In genomic region chr5:107371335-107371734, GRCm38 (mm10) we compare ENCODE assay signal across 21 mouse cellular contexts. TPM values are rescaled to one million over a fixed set of nuclear protein-coding genes. Genes with fewer than 3 reads are reported as not detected.
A peak's percentile ranks its signal among the peaks of the same experiment; 100 is the strongest.
DNase-seq lines count a peak whose midpoint lies in the region; TF ChIP-seq lines count a peak whose summit lies in the region.
"Had no signal": no experiment of that assay in that cellular context is flagged by ENCODE, and none has a peak within 500 bp of the region (broad histone marks: within the 10 kb centered on the region; RNA-seq: fewer than 3 reads in every experiment).

No protein-coding gene starts in this region.

- 92% methylated on average over 5 of the region's 5 CpGs for WGBS in kidney, adult 2 months

- no peaks in the 10 kb centered on the region for H3K9me3 ChIP-seq in CH12.LX (replicated peaks; ENCODE audit: low read length)
- H3K9me3 ChIP-seq: G1E had no signal

- H3K27ac ChIP-seq in CH12.LX (ENCODE audit: insufficient read depth, low read depth) = no peak overlapping the region
- no peak overlapping the region for H3K27ac ChIP-seq in kidney, adult 2 months (ENCODE audit: insufficient read depth, low read depth, low read length)

- H3K27me3 ChIP-seq in CH12.LX (replicated peaks) = no peaks in the 10 kb centered on the region
- H3K27me3 ChIP-seq in splenic B cell, adult 2 months (ENCODE audit: control insufficient read depth, insufficient read depth, low read length, poor library complexity, severe bottlenecking) = no peaks in the 10 kb centered on the region
- no peaks in the 10 kb centered on the region for H3K27me3 ChIP-seq in kidney, adult 2 months (replicated peaks; ENCODE audit: control insufficient read depth, insufficient read depth, low read length)
- H3K27me3 ChIP-seq: Patski had no signal

- DNase-seq in A20 (ENCODE audit: low read depth, low spot score) (peak; percentile 81), CH12.LX (ENCODE audit: extremely low read depth) (peak; percentile 38)
- peak; percentile 14 for DNase-seq in splenic B cell, adult 2 months (ENCODE audit: low read depth, low spot score)
- no peak for DNase-seq in kidney, adult 2 months
- DNase-seq in layer of hippocampus, postnatal 36 days = no peak
- no peak for DNase-seq in spleen, postnatal 10 days (ENCODE audit: low spot score in 2 of 2)
- DNase-seq: adrenal gland, adult 2 months; adrenal gland, adult 8-10 months; adrenal gland, postnatal 10 days; adrenal gland, postnatal 14 days; adrenal gland, postnatal 25 days; adrenal gland, postnatal 36 days; B cell, adult 2 months; cerebellum, adult 11 months; cerebellum, adult 11-12 months; cerebellum, adult 18-20 months; cerebellum, adult 2 months; cerebellum, adult 8-10 months had no signal

- dilution Hi-C loops in CH12.LX (cut with MboI; ENCODE audit: extremely low pct_ligation_motif_present, extremely low pct_unique_long_range_greater_than_20kb, low sequenced_read_pairs) = no loop called here

- H3K79me2 ChIP-seq in CH12.LX (replicated peaks; ENCODE audit: control insufficient read depth, extremely low read depth, insufficient read depth, poor library complexity, severe bottlenecking) = no peaks in the 10 kb centered on the region

- no peak overlapping the region for H3K9ac ChIP-seq in CH12.LX (ENCODE audit: insufficient read depth, low read depth)

- H3K4me3 ChIP-seq in CH12.LX (replicated peaks in 1 of 3; ENCODE audit: low read depth in 2 of 3, low read length in 2 of 3, poor library complexity in 1 of 3) = no peak overlapping the region
- no peak overlapping the region for H3K4me3 ChIP-seq in kidney, adult 2 months (ENCODE audit: insufficient read depth, low read depth, low read length)

- TF ChIP-seq CTCF in CH12.LX (conservative IDR thresholded peaks at IDR 0.05 in 1 of 2, IDR thresholded peaks at IDR 0.05 in 1 of 2; ENCODE audit: low read depth in 2 of 2, low read length in 2 of 2) = no peak
- TF ChIP-seq CTCF in kidney, adult 2 months (conservative IDR thresholded peaks at IDR 0.05; ENCODE audit: insufficient read depth, insufficient read length, low read depth, low read length) = no peak

- TF ChIP-seq EP300 in CH12.LX (IDR thresholded peaks at IDR 0.05; ENCODE audit: low read length) = peak; percentile 79

- in situ Hi-C loops in CH12.LX (cut with MboI; ENCODE audit: low pct_ligation_motif_present, low pct_unique_long_range_greater_than_20kb, low sequenced_read_pairs) = no loop called here

- TF ChIP-seq POLR2A in CH12.LX (IDR thresholded peaks at IDR 0.05; ENCODE audit: low read depth, low read length) = no peak
- TF ChIP-seq POLR2A in kidney, adult 2 months (IDR thresholded peaks at IDR 0.05; ENCODE audit: low read depth, low read length) = no peak

- peaks cover 0 to 1% of the 10 kb centered on the region in 2 experiments for H3K36me3 ChIP-seq in CH12.LX (replicated peaks in 1 of 2; ENCODE audit: control insufficient read depth in 1 of 2, insufficient read depth in 1 of 2, low read length in 1 of 2)
- H3K36me3 ChIP-seq in splenic B cell, adult 2 months (ENCODE audit: control insufficient read depth, insufficient read depth, low read length, poor library complexity, severe bottlenecking) = no peaks in the 10 kb centered on the region; the same call in 1 of the 2 replicates
- no peaks in the 10 kb centered on the region for H3K36me3 ChIP-seq in kidney, adult 2 months (ENCODE audit: control insufficient read depth, insufficient read depth, low read length)
- H3K36me3 ChIP-seq: G1E had no signal

- H3K4me1 ChIP-seq in CH12.LX (ENCODE audit: control insufficient read depth in 1 of 2, insufficient read depth in 2 of 2) = peaks cover 17 to 53% of the 10 kb centered on the region in 2 experiments
- peaks cover 2% of the 10 kb centered on the region; the same call in 1 of the 2 replicates for H3K4me1 ChIP-seq in kidney, adult 2 months (ENCODE audit: control insufficient read depth, insufficient read depth, low read length)

- H3K4me2 ChIP-seq in CH12.LX (ENCODE audit: insufficient read depth, low read depth, poor library complexity, severe bottlenecking) = no peak overlapping the region

- no peak for TF ChIP-seq RAD21 in CH12.LX (IDR thresholded peaks at IDR 0.05; ENCODE audit: low read depth, low read length)

TF ChIP-seq in CH12.LX, 34 proteins besides CTCF, POLR2A, EP300 and RAD21:
- TF ChIP-seq MAZ (IDR thresholded peaks at IDR 0.05; ENCODE audit: low read depth, low read length) = no peak
- no peak for TF ChIP-seq RCOR1 (conservative IDR thresholded peaks at IDR 0.05; ENCODE audit: low read depth, low read length)
- TF ChIP-seq POLR2AphosphoS2 (IDR thresholded peaks at IDR 0.05; ENCODE audit: low read depth, low read length) = no peak
- TF ChIP-seq BHLHE40 (IDR thresholded peaks at IDR 0.05; ENCODE audit: low read depth, low read length) = no peak
- no peak for TF ChIP-seq CHD1 (IDR thresholded peaks at IDR 0.05; ENCODE audit: low read depth, low read length)
- TF ChIP-seq IRF4 (IDR thresholded peaks at IDR 0.05; ENCODE audit: low read depth, low read length) = peak; percentile 53; the same call in 1 of the 2 replicates
- no peak for TF ChIP-seq ETS1 (conservative IDR thresholded peaks at IDR 0.05; ENCODE audit: low read depth, low read length)
- TF ChIP-seq TCF12 (IDR thresholded peaks at IDR 0.05; ENCODE audit: low read depth, low read length) = peak; percentile 35; the same call in 1 of the 2 replicates
- no peak for TF ChIP-seq ZNF384 (IDR thresholded peaks at IDR 0.05; ENCODE audit: low read depth, low read length)
- TF ChIP-seq TBP (conservative IDR thresholded peaks at IDR 0.05; ENCODE audit: low read depth, low read length) = no peak

RNA-seq across cellular contexts. Expression of gene Ephx4, which starts 31.2 kb away (rescaled TPM):
- total RNA-seq in CH12.LX (2012; rRNA removed) (0.71 and 0.81 TPM in 2 replicates), CH12.LX (2014; rRNA removed) (not detected in 2 replicates)
- polyA plus RNA-seq in CH12.LX (2012; ENCODE audit: insufficient read length, low read depth) = not detected in 2 replicates
- polyA plus RNA-seq in kidney, adult 2 months (2012; rRNA removed) = 0.18 and 0.22 TPM in 2 replicates
- 10 to 100 TPM; 56.5 to 61.7 TPM for total RNA-seq in layer of hippocampus, postnatal 36 days (2021)
- total RNA-seq: G1E had no signal
- polyA plus RNA-seq: C2C12, G1E had no signal

RNA-seq across cellular contexts. Expression of gene Brdt, which starts 40.4 kb away (rescaled TPM):
- total RNA-seq in CH12.LX (2012; rRNA removed) (0.71 and 0.98 TPM in 2 replicates), CH12.LX (2014; rRNA removed) (0.45 and 0.59 TPM in 2 replicates)
- polyA plus RNA-seq in CH12.LX (2012; ENCODE audit: insufficient read length, low read depth) = 0.56 and 1.0 TPM in 2 replicates
- 0.72 and 0.75 TPM in 2 replicates for polyA plus RNA-seq in kidney, adult 2 months (2012; rRNA removed)
- 10 to 100 TPM; 17.6 to 18.5 TPM for total RNA-seq in layer of hippocampus, postnatal 36 days (2021)
- polyA plus RNA-seq: G1E had no signal

Comparison
In these comparisons a context has a peak if more than half of its experiments do, and no peak if none do; other contexts are left out.
1. DNase-seq: peak in A20 (single experiment), CH12.LX (single experiment) and splenic B cell, adult 2 months (single experiment); none in kidney, adult 2 months (single experiment), layer of hippocampus, postnatal 36 days (0 of 2) and spleen, postnatal 10 days (0 of 2).
2. RNA of gene Ephx4, which starts 31.2 kb away (total RNA-seq): 56.5 to 61.7 TPM in layer of hippocampus, postnatal 36 days; 0.71 to 0.81 TPM in CH12.LX; every median in the first group is over 10 times any median in the second.
3. RNA of gene Brdt, which starts 40.4 kb away (total RNA-seq): 17.6 to 18.5 TPM in layer of hippocampus, postnatal 36 days; 0.45 to 0.98 TPM in CH12.LX; every median in the first group is over 4 times any median in the second.